Mouse (Mus musculus): ENCODE data around the gene Csgalnact2.

DNA sequence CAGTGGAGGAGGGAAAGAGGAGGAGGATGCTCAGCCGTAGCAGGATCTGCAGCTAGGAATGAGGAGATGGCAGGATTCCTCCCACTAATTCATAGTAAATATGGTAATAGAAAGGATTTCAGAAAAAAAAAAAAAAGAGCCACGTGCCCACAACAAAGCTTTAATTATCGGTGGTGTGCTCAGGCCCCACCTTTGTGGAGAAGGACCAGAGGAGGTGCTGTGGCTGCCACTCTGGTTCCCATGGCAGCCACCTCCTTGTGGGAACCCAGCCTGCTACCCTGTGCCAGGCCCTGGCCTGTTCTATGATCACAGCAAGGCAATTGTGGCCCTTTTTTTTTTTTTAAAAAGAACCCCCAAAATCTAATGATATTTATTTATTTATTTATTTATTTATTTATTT, 67.5 kb downstream of the Csgalnact2 start:
- no peak for TF ChIP-seq POLR2A (IDR thresholded peaks at IDR 0.05; ENCODE audit: extremely low read depth, insufficient read depth, low read length)
- no peak for TF ChIP-seq CTCF (IDR thresholded peaks at IDR 0.05; ENCODE audit: low read depth, low read length)
